Mouse (Mus musculus): ENCODE measurements around the gene Upf2. TPM values are rescaled to one million over a fixed set of nuclear protein-coding genes. Genes with fewer than 3 reads are reported as not detected.

Upf2 gene
- polyA plus RNA-seq, 1 experiment = 3.5 TPM

GRCm38 (mm10) chr2:6046796-6047195, 95.5 kb downstream of the Upf2 start:
- TF ChIP-seq GATA1 (IDR thresholded peaks at IDR 0.05; ENCODE audit: low read length) = no peak

DNA sequence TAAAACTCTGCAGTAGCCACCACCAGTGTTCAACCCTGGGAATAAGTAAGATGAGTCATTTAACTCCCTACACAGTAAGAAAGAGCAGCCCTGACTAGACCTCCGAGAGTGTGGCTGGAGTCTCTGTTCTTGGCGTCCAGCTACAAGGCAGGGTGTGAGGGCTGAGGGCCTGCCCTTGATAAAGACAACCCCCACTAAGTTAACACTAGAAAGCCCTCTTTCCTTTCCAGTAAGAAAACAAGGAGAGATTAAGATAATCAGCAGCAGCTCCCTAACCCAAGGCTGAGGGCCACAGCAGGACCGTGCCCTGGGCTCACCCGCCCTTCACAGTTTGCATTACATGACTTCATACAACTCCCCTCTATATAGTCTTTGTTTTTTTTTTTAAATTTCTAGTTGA, 97.3 kb downstream of the Upf2 start:
- no peak for TF ChIP-seq GATA1 (IDR thresholded peaks at IDR 0.05; ENCODE audit: low read length)

GRCm38 (mm10) chr2:6049018-6049417, 97.7 kb downstream of the Upf2 start:
- no peak for TF ChIP-seq GATA1 (IDR thresholded peaks at IDR 0.05; ENCODE audit: low read length)

- no peak for TF ChIP-seq GATA1 (IDR thresholded peaks at IDR 0.05; ENCODE audit: low read length)
Observed at GRCm38 (mm10) chr2:6055466-6055865, 104.2 kb downstream of the Upf2 start.

DNA sequence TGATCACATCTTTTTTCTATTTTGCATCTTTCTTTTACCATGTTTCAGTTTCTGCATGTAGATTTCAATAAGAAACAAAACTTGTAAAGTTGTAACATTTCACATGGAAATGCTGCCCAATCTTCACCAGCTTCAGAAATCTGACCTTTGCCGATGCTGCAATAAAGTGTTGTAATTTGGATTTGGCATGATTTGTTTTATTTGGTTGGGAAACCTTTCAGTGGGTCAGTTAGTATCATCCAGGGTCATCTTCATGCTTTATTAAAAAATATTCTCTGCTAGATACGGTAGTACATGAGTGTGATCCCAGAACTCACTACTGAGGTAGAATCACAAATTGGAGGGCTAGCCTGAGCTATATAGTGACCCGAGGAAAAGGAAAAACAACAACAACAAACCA, 105.2 kb downstream of the Upf2 start:
- TF ChIP-seq GATA1 (IDR thresholded peaks at IDR 0.05; ENCODE audit: low read length) = no peak

DNA sequence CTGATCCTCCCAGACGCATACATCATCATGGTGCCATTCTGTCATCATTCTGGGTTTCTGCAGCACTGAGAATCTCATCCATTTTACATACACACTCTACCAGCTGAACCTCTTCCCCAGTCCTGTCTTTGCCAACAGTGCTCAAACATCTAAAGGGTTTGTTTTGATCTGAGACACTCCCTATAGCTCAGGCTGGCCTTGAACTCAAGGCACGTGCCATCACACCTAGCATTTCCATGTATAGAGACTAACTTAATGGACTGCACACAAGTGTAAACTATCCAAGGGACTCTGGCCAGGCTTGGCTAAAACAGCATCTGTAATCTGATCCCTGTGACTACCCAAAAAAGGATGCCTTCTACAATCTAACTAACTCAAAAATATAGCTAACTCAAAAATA, 108.0 kb downstream of the Upf2 start:
- TF ChIP-seq GATA1 (IDR thresholded peaks at IDR 0.05; ENCODE audit: low read length) = no peak

DNA sequence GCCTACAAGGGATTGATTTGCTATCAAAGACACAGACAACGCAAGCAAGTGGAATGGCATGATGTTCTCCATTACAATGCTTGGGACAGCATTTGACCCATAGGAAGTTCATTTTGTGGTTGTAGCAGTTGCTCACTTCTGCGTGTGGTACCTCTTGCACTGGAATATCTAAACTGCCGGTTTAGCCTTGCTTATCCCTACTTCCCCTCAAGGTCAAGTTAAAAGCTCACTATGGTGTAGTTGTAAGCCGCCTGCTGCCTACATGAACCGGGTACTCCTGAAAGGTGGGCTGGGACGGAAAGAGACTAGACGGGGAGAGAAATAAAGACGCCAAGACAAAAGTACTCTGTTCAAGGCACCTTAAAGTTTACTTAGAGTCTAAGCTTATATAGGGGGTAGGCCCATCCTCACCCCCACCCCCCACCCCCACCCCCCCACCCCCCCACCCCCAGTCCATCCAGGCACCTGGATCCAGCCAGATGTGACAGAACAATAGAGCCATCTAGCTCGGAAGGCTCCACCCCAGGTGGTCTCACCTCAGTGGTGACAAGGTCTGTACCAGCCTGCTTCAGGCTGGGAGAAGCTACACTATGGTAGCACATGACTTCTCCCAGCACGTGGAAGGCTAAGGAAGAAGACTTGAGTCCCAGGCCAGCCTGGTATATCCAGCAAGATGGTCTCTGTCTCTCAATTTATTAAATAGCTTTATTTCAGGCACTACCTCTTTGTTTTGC, 109.0 kb downstream of the Upf2 start:
- TF ChIP-seq GATA1 (IDR thresholded peaks at IDR 0.05; ENCODE audit: low read length) = no peak

- no peak for TF ChIP-seq GATA1 (IDR thresholded peaks at IDR 0.05; ENCODE audit: low read length)
Observed at GRCm38 (mm10) chr2:6067341-6067740, 116.1 kb downstream of the Upf2 start.

DNA sequence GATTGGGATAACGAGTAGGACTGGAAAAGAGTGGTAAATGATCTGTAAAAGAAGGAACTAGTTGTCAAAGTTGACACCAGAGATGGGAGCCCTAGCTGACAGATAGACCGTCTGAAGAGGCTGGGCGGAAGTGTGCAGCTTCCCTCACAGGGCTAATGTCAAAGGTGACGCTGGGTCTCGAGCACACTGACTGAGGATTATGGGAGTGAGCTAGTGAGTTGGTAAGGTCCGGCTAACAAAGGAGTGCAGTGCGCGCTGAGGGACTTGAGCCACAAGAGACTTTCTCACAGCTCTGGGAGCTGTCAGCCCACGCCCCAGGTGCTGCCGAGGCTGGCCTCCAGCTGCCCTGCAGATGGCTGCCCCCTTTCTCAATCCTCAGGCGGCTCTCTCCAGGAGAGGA, 119.7 kb downstream of the Upf2 start:
- TF ChIP-seq GATA1 (IDR thresholded peaks at IDR 0.05; ENCODE audit: low read length) = no peak

- TF ChIP-seq GATA1 (IDR thresholded peaks at IDR 0.05; ENCODE audit: low read length) = no peak
Observed at GRCm38 (mm10) chr2:6071598-6072440, 120.5 kb downstream of the Upf2 start.

- no peak for TF ChIP-seq GATA1 (IDR thresholded peaks at IDR 0.05; ENCODE audit: low read length)
Observed at GRCm38 (mm10) chr2:6072685-6073260, 121.5 kb downstream of the Upf2 start.

- TF ChIP-seq GATA1 (IDR thresholded peaks at IDR 0.05; ENCODE audit: low read length) = no peak
Observed at GRCm38 (mm10) chr2:6074891-6075529, 123.7 kb downstream of the Upf2 start.

DNA sequence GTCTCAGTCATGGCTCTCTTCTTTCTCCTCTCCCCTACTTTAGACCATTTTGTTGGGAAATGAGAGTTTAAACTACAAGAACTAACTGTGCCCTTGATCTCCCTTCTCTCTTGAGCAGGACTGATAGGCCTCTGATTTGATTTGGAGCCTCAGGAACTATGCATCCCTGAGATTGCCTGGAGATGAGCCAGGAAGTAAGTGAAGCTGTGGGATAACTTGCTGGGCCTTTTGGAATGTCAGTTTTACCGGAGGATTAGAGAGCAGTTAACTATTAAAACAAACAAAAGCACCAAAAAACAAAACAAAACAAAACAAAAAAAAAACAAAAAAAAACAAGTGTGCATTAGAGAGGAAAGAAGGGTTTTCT, 124.2 kb downstream of the Upf2 start:
- TF ChIP-seq GATA1 (IDR thresholded peaks at IDR 0.05; ENCODE audit: low read length) = no peak

DNA sequence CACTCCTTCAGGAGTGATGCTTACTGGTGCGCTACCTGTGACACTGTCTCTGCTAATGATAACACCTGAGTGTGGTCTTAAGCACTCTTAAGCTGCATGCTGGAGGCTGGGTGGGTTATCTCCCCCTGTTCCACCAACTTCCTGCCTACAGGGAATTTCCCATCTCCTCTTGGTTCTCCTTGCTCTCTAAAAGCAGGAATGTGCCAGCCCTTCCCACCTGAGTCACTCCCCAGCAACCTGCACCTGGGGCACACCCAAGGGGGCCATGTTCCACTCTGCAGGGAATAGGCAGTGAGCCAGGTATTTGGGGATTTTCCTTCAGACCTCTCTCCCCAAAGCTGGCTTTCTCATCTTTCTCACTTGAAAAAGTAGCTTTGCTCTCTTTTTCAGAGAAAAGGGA, 128.8 kb downstream of the Upf2 start:
- TF ChIP-seq GATA1 (IDR thresholded peaks at IDR 0.05; ENCODE audit: low read length) = no peak

GRCm38 (mm10) chr2:6081108-6081507, 129.8 kb downstream of the Upf2 start:
- TF ChIP-seq GATA1 (IDR thresholded peaks at IDR 0.05; ENCODE audit: low read length) = no peak

- TF ChIP-seq GATA1 (IDR thresholded peaks at IDR 0.05; ENCODE audit: low read length) = no peak
Observed at GRCm38 (mm10) chr2:6082615-6083014, 131.3 kb downstream of the Upf2 start.
